Mouse (Mus musculus) limb, embryonic 11.5 days (tissue): ENCODE results near the gene Phldb3. TPM values are rescaled to one million over a fixed set of nuclear protein-coding genes. Genes with fewer than 3 reads are reported as not detected.

Source experiments
- ATAC-seq: fragments of 200-750 bp; cut with Nextera tagmentation; 2 replicates; pipeline ENCODE4 v1.8.0; 2017; ENCODE audit warnings: low read depth; ENCODE audit not compliant: insufficient number of reproducible peaks, low FRiP score, low TSS enrichment
- DNase-seq: peaks from one replicate; pipeline ENCODE4 v3.0.0-alpha.2; 2015; ENCODE audit warnings: low spot score
- H3K27ac ChIP-seq: fragments of 300-500 bp; sonication (generic); replicated peaks from 2 replicates; pipeline ENCODE4 v1.5.1; 2014; ENCODE audit warnings: low read depth, mild to moderate bottlenecking, low read length
- H3K27me3 ChIP-seq: fragments of 300-500 bp; sonication (generic); 2 replicates; pipeline ENCODE4 v1.6.1; 2014; ENCODE audit warnings: mild to moderate bottlenecking, low read length, mixed read lengths; ENCODE audit not compliant: control insufficient read depth, insufficient read depth
- H3K36me3 ChIP-seq: fragments of 300-500 bp; sonication (generic); 2 replicates; pipeline ENCODE4 v1.6.1; 2014; ENCODE audit warnings: mild to moderate bottlenecking, low read length, moderate library complexity, mixed read lengths; ENCODE audit not compliant: control insufficient read depth, insufficient read depth
- H3K4me1 ChIP-seq: fragments of 300-500 bp; sonication (generic); 2 replicates; pipeline ENCODE4 v1.6.1; 2014; ENCODE audit warnings: low read length, mixed read lengths; ENCODE audit not compliant: control insufficient read depth, insufficient read depth
- H3K4me2 ChIP-seq: fragments of 300-500 bp; sonication (generic); 2 replicates; pipeline ENCODE4 v1.6.1; 2014; ENCODE audit warnings: low read depth, mild to moderate bottlenecking, moderate library complexity; ENCODE audit not compliant: severe bottlenecking
- H3K4me3 ChIP-seq: fragments of 300-500 bp; sonication (generic); 2 replicates; pipeline ENCODE4 v1.5.1; 2014; ENCODE audit warnings: low read depth, low read length
- H3K9ac ChIP-seq: fragments of 300-500 bp; sonication (generic); 2 replicates; pipeline ENCODE4 v1.6.1; 2014; ENCODE audit warnings: mild to moderate bottlenecking, low read length
- H3K9me3 ChIP-seq: fragments of 300-500 bp; sonication (generic); 2 replicates; pipeline ENCODE4 v1.6.1; 2016; ENCODE audit warnings: low read length; ENCODE audit not compliant: control insufficient read depth
- WGBS: fragments of 180-500 bp; shearing (Covaris S2); extraction: QIAGEN DNeasy Blood & Tissue Kit; methylation state at CpG from one replicate; pipeline ENCODE4 v1.1.7; 2014; 5-methylcytosine and 5-hydroxymethylcytosine counted together
- polyA plus RNA-seq: library from polyadenylated mRNA; unstranded; fragments of >200 nt; fragmentation: Nextera tagmentation; extraction: Ambion mirVana; gene quantifications from 2 replicates; pipeline ENCODE4 v1.2.1, GENCODE M21; 2014

The Phldb3 gene
- polyA plus RNA-seq, 1 experiment from 2014 or later: 0.16 TPM

DNA sequence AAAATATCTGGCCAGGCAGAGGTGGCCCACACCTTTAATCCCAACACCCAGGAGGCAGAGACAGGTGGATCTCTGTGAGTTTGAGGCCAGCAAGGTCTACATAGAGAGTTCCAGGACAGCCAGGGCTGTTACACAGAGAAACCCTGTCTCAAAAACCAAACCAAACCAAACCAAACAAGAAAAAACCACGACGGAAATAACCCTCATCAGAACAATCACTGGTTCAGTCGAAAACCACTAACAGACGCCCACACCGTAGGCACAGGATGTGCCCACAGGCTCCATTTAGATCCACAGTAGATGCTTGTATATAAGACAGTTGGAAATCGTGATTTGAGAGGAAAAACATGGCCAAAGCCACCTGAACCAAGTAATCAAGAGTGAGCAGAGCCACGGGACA lies 34.4 kb downstream of the Phldb3 start:
- Histone ChIP-seq H3K4me3 (no peak overlapping the region), H3K36me3 (no peaks in the 10 kb centered on the region), H3K9ac (no peak overlapping the region), H3K9me3 (no peaks in the 10 kb centered on the region), H3K27me3 (peaks cover 13% of the 10 kb centered on the region), H3K4me2 (no peak overlapping the region), H3K27ac (no peak overlapping the region), H3K4me1 (no peaks in the 10 kb centered on the region)
- no peak for ATAC-seq
- WGBS: 77% methylated on average over 7 of the region's 7 CpGs
- no peak for DNase-seq

- H3K9ac ChIP-seq: no peak overlapping the region
- no peaks in the 10 kb centered on the region for H3K9me3 ChIP-seq
- 0 out of 2 replicates have a peak, but pooled peaks cover 2% of the 10 kb centered on the region for H3K27me3 ChIP-seq
- H3K36me3 ChIP-seq: no peaks in the 10 kb centered on the region
- ATAC-seq (no peak), DNase-seq (no peak)
- 74% methylated on average over 7 of the region's 7 CpGs for WGBS
- H3K27ac ChIP-seq: no peak overlapping the region
- no peak overlapping the region for H3K4me2 ChIP-seq
- no peak overlapping the region for H3K4me3 ChIP-seq
- H3K4me1 ChIP-seq: no peaks in the 10 kb centered on the region
Measured at GRCm38 (mm10) chr7:24646486-24646885, 35.9 kb downstream of the Phldb3 start.

GRCm38 (mm10) chr7:24653681-24654080 lies 43.1 kb downstream of the Phldb3 start:
- no peak overlapping the region for H3K27ac ChIP-seq

DNA sequence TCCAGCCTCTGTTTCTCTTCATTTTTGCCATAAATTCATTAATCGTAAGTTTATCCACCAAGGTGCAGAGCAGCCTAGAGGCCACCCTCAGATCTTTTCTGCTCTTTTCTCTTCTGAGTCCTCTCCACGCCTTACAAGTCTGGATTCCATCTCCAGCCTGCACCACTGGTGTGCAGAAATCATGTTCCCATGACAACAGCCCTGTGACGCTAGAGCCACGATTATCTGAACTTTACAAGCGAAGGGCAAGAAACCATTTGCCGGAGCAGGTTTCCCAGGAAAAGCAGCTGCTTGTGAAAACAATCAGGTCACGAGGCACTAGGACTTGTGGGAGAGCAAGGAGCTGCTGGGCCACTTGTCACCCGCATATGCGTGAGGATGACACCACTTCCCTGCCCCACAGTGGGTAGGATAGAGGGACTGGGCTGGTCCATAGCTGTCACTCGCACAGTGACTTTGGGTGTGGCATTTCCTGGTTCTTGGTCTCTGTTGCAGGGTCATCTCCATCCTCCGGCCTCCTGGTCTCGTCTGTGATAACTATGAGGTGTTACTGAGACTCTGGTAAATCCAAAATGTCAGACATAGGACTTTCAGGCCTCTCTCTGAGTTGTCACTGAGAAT lies 49.3 kb downstream of the Phldb3 start:
- no peak for DNase-seq
- no peak overlapping the region for H3K9ac ChIP-seq
- H3K4me2 ChIP-seq: no peak overlapping the region
- H3K4me3 ChIP-seq: no peak overlapping the region
- no peaks in the 10 kb centered on the region for H3K4me1 ChIP-seq
- H3K27me3 ChIP-seq: no peaks in the 10 kb centered on the region
- H3K27ac ChIP-seq: no peak overlapping the region
- ATAC-seq: no peak
- no peaks in the 10 kb centered on the region; the same call in 1 of the 2 replicates for H3K9me3 ChIP-seq
- WGBS: 53% methylated on average over 12 of the region's 12 CpGs
- no peaks in the 10 kb centered on the region for H3K36me3 ChIP-seq

More at GRCm38 (mm10) chr7:24653681-24654080, 43.1 kb downstream of the Phldb3 start:
- H3K27me3 ChIP-seq: no peaks in the 10 kb centered on the region
- DNase-seq: peak; percentile 75
- H3K36me3 ChIP-seq: no peaks in the 10 kb centered on the region
- no peaks in the 10 kb centered on the region for H3K9me3 ChIP-seq
- whole genome bisulfite sequencing: 21% methylated on average over 7 of the region's 7 CpGs
- H3K4me1 ChIP-seq: no peaks in the 10 kb centered on the region
- H3K9ac ChIP-seq: no peak overlapping the region
- H3K4me2 ChIP-seq: no peak overlapping the region
- H3K4me3 ChIP-seq: no peak overlapping the region
- no peak for ATAC-seq

- Histone ChIP-seq H3K27ac (no peak overlapping the region), H3K4me1 (no peaks in the 10 kb centered on the region), H3K4me3 (no peak overlapping the region), H3K4me2 (no peak overlapping the region), H3K9ac (no peak overlapping the region), H3K36me3 (no peaks in the 10 kb centered on the region), H3K27me3 (no peaks in the 10 kb centered on the region), H3K9me3 (no peaks in the 10 kb centered on the region; the same call in 1 of the 2 replicates)
- ATAC-seq (no peak), DNase-seq (no peak)
- 69% methylated on average over 17 of the region's 17 CpGs for WGBS
Measured at GRCm38 (mm10) chr7:24661118-24661904, 50.7 kb downstream of the Phldb3 start.

DNA sequence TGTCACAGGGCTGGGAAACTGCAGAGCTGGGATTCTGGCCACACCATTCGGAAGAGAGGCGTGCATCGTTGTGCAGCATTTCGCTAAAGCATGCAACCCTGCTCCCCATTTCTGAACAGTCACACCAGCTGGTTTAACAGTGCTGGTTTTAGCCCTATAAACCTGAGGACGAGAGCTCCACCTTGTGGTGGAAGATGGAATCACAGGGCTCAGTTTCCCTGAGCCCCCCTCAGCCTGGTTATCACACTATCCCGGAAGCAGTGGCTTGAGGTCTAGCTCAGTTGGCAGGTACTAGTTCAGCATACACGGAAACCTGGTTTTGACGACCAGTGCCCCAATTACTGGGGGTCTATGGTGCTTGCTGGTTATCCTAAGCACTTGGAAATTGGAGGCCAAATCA lies 52.0 kb downstream of the Phldb3 start:
- H3K9me3 ChIP-seq: no peaks in the 10 kb centered on the region; the same call in 1 of the 2 replicates
- ATAC-seq: no peak
- H3K4me2 ChIP-seq: no peak overlapping the region
- WGBS: 20% methylated on average over 8 of the region's 8 CpGs
- H3K27me3 ChIP-seq: no peaks in the 10 kb centered on the region
- no peaks in the 10 kb centered on the region for H3K36me3 ChIP-seq
- peak; percentile 88 for DNase-seq
- H3K27ac ChIP-seq: no peak overlapping the region
- H3K4me3 ChIP-seq: no peak overlapping the region
- H3K9ac ChIP-seq: no peak overlapping the region
- no peaks in the 10 kb centered on the region for H3K4me1 ChIP-seq

DNA sequence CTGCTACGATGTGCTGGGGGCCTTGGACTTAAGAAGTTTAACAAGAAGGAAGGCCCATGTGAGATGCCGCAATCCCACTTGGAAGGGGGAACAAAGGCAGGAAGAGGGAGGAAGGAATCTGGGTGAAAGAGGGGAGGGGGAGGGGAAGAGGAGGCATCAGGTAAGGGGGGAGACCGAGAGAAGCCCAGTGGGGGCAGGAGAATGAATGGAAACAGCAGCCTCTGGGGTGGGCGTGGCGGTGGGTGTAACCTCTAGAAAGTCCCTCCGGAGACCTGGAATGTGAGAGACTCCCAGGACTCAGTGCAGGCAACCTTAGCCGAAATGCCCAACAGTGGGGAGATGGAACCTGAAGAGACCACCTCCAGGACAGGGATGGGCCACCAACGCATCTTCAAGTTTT lies 53.7 kb downstream of the Phldb3 start:
- H3K4me2 ChIP-seq: no peak overlapping the region
- H3K4me3 ChIP-seq: no peak overlapping the region
- no peak for DNase-seq
- no peaks in the 10 kb centered on the region for H3K36me3 ChIP-seq
- ATAC-seq: no peak
- WGBS: 33% methylated on average over 8 of the region's 8 CpGs
- H3K4me1 ChIP-seq: no peaks in the 10 kb centered on the region
- no peaks in the 10 kb centered on the region for H3K27me3 ChIP-seq
- H3K27ac ChIP-seq: no peak overlapping the region
- H3K9ac ChIP-seq: no peak overlapping the region
- no peaks in the 10 kb centered on the region for H3K9me3 ChIP-seq

- DNase-seq: no peak
- Histone ChIP-seq H3K36me3 (no peaks in the 10 kb centered on the region), H3K4me2 (no peak overlapping the region), H3K9me3 (no peaks in the 10 kb centered on the region), H3K9ac (no peak overlapping the region), H3K4me3 (no peak overlapping the region), H3K4me1 (no peaks in the 10 kb centered on the region), H3K27me3 (no peaks in the 10 kb centered on the region), H3K27ac (no peak overlapping the region)
- 83% methylated on average over 9 of the region's 9 CpGs for WGBS
- no peak for ATAC-seq
Measured at GRCm38 (mm10) chr7:24664959-24665358, 54.4 kb downstream of the Phldb3 start.
